Mouse (Mus musculus) heart, embryonic 14.5 days (tissue): ENCODE results near the gene Teddm3. TPM values are rescaled to one million over a fixed set of nuclear protein-coding genes. Genes with fewer than 3 reads are reported as not detected.
A peak's percentile ranks its signal among the peaks of the same experiment; 100 is the strongest.
"Not testable (repeated sequence)": the region's sequence is repeated elsewhere in the genome, so short reads cannot be mapped to it uniquely, and the experiment has no call there.

Source experiments
- ATAC-seq: fragments of 200-750 bp; cut with Nextera tagmentation; 2 replicates; pipeline ENCODE4 v1.8.0; 2017; ENCODE audit warnings: low read depth, moderate TSS enrichment; ENCODE audit not compliant: insufficient number of reproducible peaks, insufficient read depth, low FRiP score
- H3K27ac ChIP-seq, 2 experiments: fragments of 200-500 bp in 1 of 2; fragments of 300-500 bp in 1 of 2; sonication (generic) in 1 of 2; replicated peaks in 1 of 2; 2 replicates each; pipeline ENCODE4 v1.5.1; 2012 to 2014; ENCODE audit warnings: low read depth in 2 of 2, low read length in 2 of 2, control low read depth in 1 of 2, mild to moderate bottlenecking in 1 of 2, mixed read lengths in 1 of 2; ENCODE audit not compliant: control insufficient read depth in 1 of 2, insufficient read depth in 1 of 2
- H3K27me3 ChIP-seq: fragments of 300-500 bp; sonication (generic); 2 replicates; pipeline ENCODE4 v1.6.1; 2014; ENCODE audit warnings: mild to moderate bottlenecking, low read length, control low read depth; ENCODE audit not compliant: control insufficient read depth, insufficient read depth
- H3K36me3 ChIP-seq: fragments of 300-500 bp; sonication (generic); 2 replicates; pipeline ENCODE4 v1.6.1; 2014; ENCODE audit warnings: mild to moderate bottlenecking, control low read depth, low read length, mixed read lengths; ENCODE audit not compliant: control insufficient read depth, insufficient read depth
- H3K4me1 ChIP-seq, 2 experiments: fragments of 200-500 bp in 1 of 2; fragments of 300-500 bp in 1 of 2; sonication (generic) in 1 of 2; 2 replicates each; pipeline ENCODE4 v1.6.1; 2012 to 2014; ENCODE audit warnings: low read length in 2 of 2, control low read depth in 1 of 2, mixed read lengths in 1 of 2; ENCODE audit not compliant: control insufficient read depth in 2 of 2, insufficient read depth in 2 of 2
- H3K4me2 ChIP-seq: fragments of 300-500 bp; sonication (generic); 2 replicates; pipeline ENCODE4 v1.6.1; 2014; ENCODE audit warnings: mild to moderate bottlenecking, low read length
- H3K4me3 ChIP-seq, 2 experiments: fragments of 200-500 bp in 1 of 2; fragments of 300-500 bp in 1 of 2; sonication (generic) in 1 of 2; 2 replicates each; pipeline ENCODE4 v1.5.1; 2012 to 2014; ENCODE audit warnings: low read length in 2 of 2, mild to moderate bottlenecking in 2 of 2, control low read depth in 1 of 2, low read depth in 1 of 2, moderate library complexity in 1 of 2; ENCODE audit not compliant: control insufficient read depth in 1 of 2, insufficient read depth in 1 of 2
- H3K9ac ChIP-seq: fragments of 300-500 bp; sonication (generic); 2 replicates; pipeline ENCODE4 v1.6.1; 2014; ENCODE audit warnings: mild to moderate bottlenecking, low read length
- H3K9me3 ChIP-seq: fragments of 300-500 bp; sonication (generic); 2 replicates; pipeline ENCODE4 v1.6.1; 2016; ENCODE audit warnings: low read length, control low read depth; ENCODE audit not compliant: control insufficient read depth
- WGBS: fragments of 180-500 bp; shearing (Covaris S2); extraction: QIAGEN DNeasy Blood & Tissue Kit; methylation state at CpG from one replicate; pipeline ENCODE4 v1.1.7; 2014; 5-methylcytosine and 5-hydroxymethylcytosine counted together
- polyA plus RNA-seq: library from polyadenylated mRNA; unstranded; fragments of >200 nt; fragmentation: Nextera tagmentation; extraction: Ambion mirVana; gene quantifications from 2 replicates; pipeline ENCODE4 v1.2.1, GENCODE M21; 2014

Gene Teddm3
- polyA plus RNA-seq, 1 experiment from 2014 or later = not detected

- no CpG with 5 or more reads among the region's 1 CpGs for WGBS
These were observed 21.4 kb upstream of the Teddm3 start for GRCm38 (mm10) chr16:21175236-21175635.

GRCm38 (mm10) chr16:21168730-21169129 lies 14.9 kb upstream of the Teddm3 start:
- H3K9me3 ChIP-seq = no peaks in the 10 kb centered on the region
- no peaks in the 10 kb centered on the region for H3K27me3 ChIP-seq
- no peak overlapping the region for H3K9ac ChIP-seq
- no peak overlapping the region for H3K4me3 ChIP-seq
- no peak for ATAC-seq
- 85% methylated on average over 13 of the region's 13 CpGs for WGBS
- H3K4me2 ChIP-seq = no peak overlapping the region
- H3K36me3 ChIP-seq = no peaks in the 10 kb centered on the region
- H3K4me1 ChIP-seq = no peaks in the 10 kb centered on the region
- no peak overlapping the region for H3K27ac ChIP-seq

More at GRCm38 (mm10) chr16:21175236-21175635, 21.4 kb upstream of the Teddm3 start:
- Histone ChIP-seq H3K27ac (no peak overlapping the region), H3K9me3 (no peaks in the 10 kb centered on the region), H3K27me3 (no peaks in the 10 kb centered on the region), H3K4me2 (no peak overlapping the region), H3K4me3 (no peak overlapping the region), H3K4me1 (no peaks in the 10 kb centered on the region), H3K36me3 (no peaks in the 10 kb centered on the region), H3K9ac (no peak overlapping the region)
- no peak for ATAC-seq

GRCm38 (mm10) chr16:21165343-21166220 lies 11.8 kb upstream of the Teddm3 start:
- not testable (repeated sequence) for H3K4me1 ChIP-seq, H3K27me3 ChIP-seq, H3K4me3 ChIP-seq, H3K9me3 ChIP-seq, H3K27ac ChIP-seq, H3K36me3 ChIP-seq, ATAC-seq, H3K9ac ChIP-seq, H3K4me2 ChIP-seq
- WGBS = 18% methylated on average over 17 of the region's 19 CpGs

GRCm38 (mm10) chr16:21163423-21163822 lies 9.6 kb upstream of the Teddm3 start:
- H3K4me1 ChIP-seq, H3K4me3 ChIP-seq, H3K36me3 ChIP-seq, H3K4me2 ChIP-seq, H3K9me3 ChIP-seq, H3K27me3 ChIP-seq, H3K9ac ChIP-seq, ATAC-seq, H3K27ac ChIP-seq: not testable (repeated sequence)
- 86% methylated on average over 3 of the region's 3 CpGs for WGBS

- not testable (repeated sequence) for H3K4me2 ChIP-seq, H3K27me3 ChIP-seq, H3K4me3 ChIP-seq, H3K9ac ChIP-seq, H3K4me1 ChIP-seq, H3K36me3 ChIP-seq, H3K27ac ChIP-seq, ATAC-seq, H3K9me3 ChIP-seq
- 76% methylated on average over 1 of the region's 1 CpGs for WGBS
These were observed 5.4 kb upstream of the Teddm3 start for GRCm38 (mm10) chr16:21159226-21159625.

- ATAC-seq, H3K4me3 ChIP-seq, H3K9ac ChIP-seq, H3K27ac ChIP-seq, H3K4me1 ChIP-seq, H3K36me3 ChIP-seq, H3K4me2 ChIP-seq, H3K27me3 ChIP-seq, H3K9me3 ChIP-seq: not testable (repeated sequence)
These were observed 2.5 kb upstream of the Teddm3 start for GRCm38 (mm10) chr16:21156261-21156660.

GRCm38 (mm10) chr16:21151564-21152361 lies 2.0 kb downstream of the Teddm3 start:
- 0 out of 4 replicates have a peak overlapping the region, but pooled peaks of 1 of the 2 experiments have one; percentile 44 for H3K27ac ChIP-seq
- no peaks in the 10 kb centered on the region for H3K9me3 ChIP-seq
- 33% methylated on average over 4 of the region's 4 CpGs for WGBS
- H3K9ac ChIP-seq = no peak overlapping the region
- no peak overlapping the region for H3K4me3 ChIP-seq
- H3K4me2 ChIP-seq = no peak overlapping the region
- peaks cover 2 to 4% of the 10 kb centered on the region in 2 experiments; a peak in 1 of 4 replicates for H3K4me1 ChIP-seq
- no peak for ATAC-seq
- no peaks in the 10 kb centered on the region for H3K27me3 ChIP-seq
- H3K36me3 ChIP-seq = no peaks in the 10 kb centered on the region
